Mouse (Mus musculus): Measurements from ENCODE around the gene Tspoap1. TPM values are rescaled to one million over a fixed set of nuclear protein-coding genes. Genes with fewer than 3 reads are reported as not detected.

The Tspoap1 gene
- polyA plus RNA-seq, 1 experiment from 2014 or later = 7.7 TPM

GRCm38 (mm10) chr11:87725964-87726562 lies 34.3 kb upstream of the Tspoap1 start:
- peak overlapping the region; percentile 74 for H3K9ac ChIP-seq (ENCODE audit: low read depth, low read length)

GRCm38 (mm10) chr11:87727021-87727420 lies 33.3 kb upstream of the Tspoap1 start:
- Histone ChIP-seq H3K27me3 (replicated peaks; ENCODE audit: control insufficient read depth, insufficient read depth, low read length) (no peaks in the 10 kb centered on the region), H3K36me3 (ENCODE audit: control insufficient read depth, insufficient read depth, low read length) (peaks cover 6% of the 10 kb centered on the region; the same call in 1 of the 2 replicates), H3K4me1 (replicated peaks; ENCODE audit: control insufficient read depth, insufficient read depth, low read length) (peaks cover 65% of the 10 kb centered on the region), H3K9me3 (ENCODE audit: control insufficient read depth, low read length) (no peaks in the 10 kb centered on the region), H3K4me2 (peak overlapping the region; percentile 77), H3K27ac (ENCODE audit: low read depth, low read length) (peak overlapping the region; percentile 100), H3K4me3 (ENCODE audit: low read depth, low read length) (peak overlapping the region; percentile 23), H3K9ac (ENCODE audit: low read depth, low read length) (peak overlapping the region; percentile 74)
- WGBS = 56% methylated on average over 11 of the region's 11 CpGs
- ATAC-seq (replicated peaks; ENCODE audit: low FRiP score) (no peak), DNase-seq (ENCODE audit: low spot score) (no peak)

More at GRCm38 (mm10) chr11:87725964-87726562, 34.3 kb upstream of the Tspoap1 start:
- peak; percentile 95 for ATAC-seq (replicated peaks; ENCODE audit: low FRiP score)
- H3K9me3 ChIP-seq (ENCODE audit: control insufficient read depth, low read length) = no peaks in the 10 kb centered on the region
- 0 out of 2 replicates have a peak, but pooled peaks cover under 1% of the 10 kb centered on the region for H3K36me3 ChIP-seq (ENCODE audit: control insufficient read depth, insufficient read depth, low read length)
- peak overlapping the region; percentile 77 for H3K4me2 ChIP-seq
- DNase-seq (ENCODE audit: low spot score) = peak; percentile 75
- peaks cover 64% of the 10 kb centered on the region for H3K4me1 ChIP-seq (replicated peaks; ENCODE audit: control insufficient read depth, insufficient read depth, low read length)
- H3K4me3 ChIP-seq (ENCODE audit: low read depth, low read length) = peak overlapping the region; percentile 42
- no peaks in the 10 kb centered on the region for H3K27me3 ChIP-seq (replicated peaks; ENCODE audit: control insufficient read depth, insufficient read depth, low read length)
- 10% methylated on average over 6 of the region's 6 CpGs for WGBS
- peak overlapping the region; percentile 100 for H3K27ac ChIP-seq (ENCODE audit: low read depth, low read length)

GRCm38 (mm10) chr11:87727471-87727870 lies 32.9 kb upstream of the Tspoap1 start:
- Histone ChIP-seq H3K27ac (ENCODE audit: low read depth, low read length) (peak overlapping the region; percentile 100), H3K36me3 (ENCODE audit: control insufficient read depth, insufficient read depth, low read length) (peaks cover 6% of the 10 kb centered on the region; the same call in 1 of the 2 replicates), H3K4me3 (ENCODE audit: low read depth, low read length) (no peak overlapping the region), H3K27me3 (replicated peaks; ENCODE audit: control insufficient read depth, insufficient read depth, low read length) (no peaks in the 10 kb centered on the region), H3K4me2 (peak overlapping the region; percentile 77), H3K9ac (ENCODE audit: low read depth, low read length) (peak overlapping the region; percentile 74), H3K4me1 (replicated peaks; ENCODE audit: control insufficient read depth, insufficient read depth, low read length) (peaks cover 65% of the 10 kb centered on the region), H3K9me3 (ENCODE audit: control insufficient read depth, low read length) (no peaks in the 10 kb centered on the region)
- no peak for DNase-seq (ENCODE audit: low spot score)
- no peak for ATAC-seq (replicated peaks; ENCODE audit: low FRiP score)
- 44% methylated on average over 4 of the region's 4 CpGs for WGBS

- Histone ChIP-seq H3K4me2 (peak overlapping the region; percentile 68), H3K36me3 (ENCODE audit: control insufficient read depth, insufficient read depth, low read length) (peaks cover 6% of the 10 kb centered on the region; the same call in 1 of the 2 replicates), H3K4me3 (ENCODE audit: low read depth, low read length) (peak overlapping the region; percentile 33), H3K9me3 (ENCODE audit: control insufficient read depth, low read length) (no peaks in the 10 kb centered on the region), H3K9ac (ENCODE audit: low read depth, low read length) (peak overlapping the region; percentile 68), H3K27ac (ENCODE audit: low read depth, low read length) (peak overlapping the region; percentile 98), H3K27me3 (replicated peaks; ENCODE audit: control insufficient read depth, insufficient read depth, low read length) (no peaks in the 10 kb centered on the region), H3K4me1 (replicated peaks; ENCODE audit: control insufficient read depth, insufficient read depth, low read length) (peaks cover 78% of the 10 kb centered on the region)
- WGBS = 52% methylated on average over 18 of the region's 18 CpGs
- DNase-seq (ENCODE audit: low spot score) (no peak), ATAC-seq (replicated peaks; ENCODE audit: low FRiP score) (0 out of 2 replicates have a peak, but pooled peaks have one; percentile 9)
These were observed 31.3 kb upstream of the Tspoap1 start for GRCm38 (mm10) chr11:87728850-87729592.

- ATAC-seq (replicated peaks; ENCODE audit: low FRiP score) (peak; percentile 63), DNase-seq (ENCODE audit: low spot score) (no peak)
- H3K36me3 ChIP-seq (ENCODE audit: control insufficient read depth, insufficient read depth, low read length) = peaks cover 6% of the 10 kb centered on the region; the same call in 1 of the 2 replicates
- H3K27ac ChIP-seq (ENCODE audit: low read depth, low read length) = peak overlapping the region; percentile 98
- H3K4me1 ChIP-seq (replicated peaks; ENCODE audit: control insufficient read depth, insufficient read depth, low read length) = peaks cover 79% of the 10 kb centered on the region
- H3K4me3 ChIP-seq (ENCODE audit: low read depth, low read length) = peak overlapping the region; percentile 33
- 55% methylated on average over 13 of the region's 13 CpGs for WGBS
- H3K9me3 ChIP-seq (ENCODE audit: control insufficient read depth, low read length) = no peaks in the 10 kb centered on the region
- H3K27me3 ChIP-seq (replicated peaks; ENCODE audit: control insufficient read depth, insufficient read depth, low read length) = no peaks in the 10 kb centered on the region
- H3K9ac ChIP-seq (ENCODE audit: low read depth, low read length) = peak overlapping the region; percentile 68
- peak overlapping the region; percentile 68 for H3K4me2 ChIP-seq
These were observed 30.7 kb upstream of the Tspoap1 start for GRCm38 (mm10) chr11:87729593-87730185.

- no peak for DNase-seq (ENCODE audit: low spot score)
- 69% methylated on average over 10 of the region's 10 CpGs for WGBS
- Histone ChIP-seq H3K9ac (ENCODE audit: low read depth, low read length) (peak overlapping the region; percentile 30; the same call in 1 of the 2 replicates), H3K4me2 (peak overlapping the region; percentile 68), H3K27ac (ENCODE audit: low read depth, low read length) (peak overlapping the region; percentile 98), H3K36me3 (ENCODE audit: control insufficient read depth, insufficient read depth, low read length) (peaks cover 6% of the 10 kb centered on the region; the same call in 1 of the 2 replicates), H3K27me3 (replicated peaks; ENCODE audit: control insufficient read depth, insufficient read depth, low read length) (no peaks in the 10 kb centered on the region), H3K4me3 (ENCODE audit: low read depth, low read length) (no peak overlapping the region; the same call in 1 of the 2 replicates), H3K4me1 (replicated peaks; ENCODE audit: control insufficient read depth, insufficient read depth, low read length) (peaks cover 79% of the 10 kb centered on the region), H3K9me3 (ENCODE audit: control insufficient read depth, low read length) (no peaks in the 10 kb centered on the region)
- ATAC-seq (replicated peaks; ENCODE audit: low FRiP score) = no peak
These were observed 29.6 kb upstream of the Tspoap1 start for GRCm38 (mm10) chr11:87730652-87731310.

DNA sequence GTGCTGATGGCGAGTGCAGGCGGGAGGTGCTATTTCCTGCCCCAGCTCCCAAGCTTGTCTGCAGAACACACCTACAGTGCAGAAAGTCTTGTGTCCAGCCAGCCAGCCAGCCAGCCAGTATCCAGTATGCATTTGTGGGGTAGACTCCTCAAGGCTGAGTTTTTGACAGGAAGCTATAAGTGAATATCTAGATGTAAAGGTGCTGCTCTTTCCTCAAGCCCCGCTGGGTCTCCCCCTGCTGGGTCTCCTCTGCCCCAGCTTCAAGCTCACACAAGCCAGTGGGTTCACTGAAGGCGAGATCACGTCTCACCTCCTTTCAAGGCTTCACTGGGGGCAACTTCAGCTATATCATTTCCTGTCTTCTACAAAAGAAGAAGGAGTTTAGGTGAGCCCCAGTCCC lies 26.0 kb upstream of the Tspoap1 start:
- WGBS = 50% methylated on average over 5 of the region's 5 CpGs
- H3K4me1 ChIP-seq (replicated peaks; ENCODE audit: control insufficient read depth, insufficient read depth, low read length) = peaks cover 57% of the 10 kb centered on the region
- ATAC-seq (replicated peaks; ENCODE audit: low FRiP score) = no peak

GRCm38 (mm10) chr11:87735691-87736090 lies 24.6 kb upstream of the Tspoap1 start:
- Histone ChIP-seq H3K4me2 (peak overlapping the region; percentile 92), H3K36me3 (ENCODE audit: control insufficient read depth, insufficient read depth, low read length) (peaks cover 17% of the 10 kb centered on the region), H3K27me3 (replicated peaks; ENCODE audit: control insufficient read depth, insufficient read depth, low read length) (no peaks in the 10 kb centered on the region), H3K9ac (ENCODE audit: low read depth, low read length) (peak overlapping the region; percentile 77), H3K27ac (ENCODE audit: low read depth, low read length) (peak overlapping the region; percentile 96), H3K9me3 (ENCODE audit: control insufficient read depth, low read length) (no peaks in the 10 kb centered on the region), H3K4me3 (ENCODE audit: low read depth, low read length) (no peak overlapping the region), H3K4me1 (replicated peaks; ENCODE audit: control insufficient read depth, insufficient read depth, low read length) (peaks cover 46% of the 10 kb centered on the region)
- ATAC-seq (replicated peaks; ENCODE audit: low FRiP score) = no peak
- no peak for DNase-seq (ENCODE audit: low spot score)
- WGBS = 49% methylated on average over 6 of the region's 6 CpGs

More for the DNA sequence above, 26.0 kb upstream of the Tspoap1 start:
- Histone ChIP-seq H3K27ac (ENCODE audit: low read depth, low read length) (peak overlapping the region; percentile 96), H3K9me3 (ENCODE audit: control insufficient read depth, low read length) (no peaks in the 10 kb centered on the region), H3K36me3 (ENCODE audit: control insufficient read depth, insufficient read depth, low read length) (peaks cover 6% of the 10 kb centered on the region), H3K27me3 (replicated peaks; ENCODE audit: control insufficient read depth, insufficient read depth, low read length) (no peaks in the 10 kb centered on the region), H3K9ac (ENCODE audit: low read depth, low read length) (peak overlapping the region; percentile 55), H3K4me2 (peak overlapping the region; percentile 54), H3K4me3 (ENCODE audit: low read depth, low read length) (no peak overlapping the region)
- DNase-seq (ENCODE audit: low spot score) = no peak
